Mouse (Mus musculus): ENCODE results near the gene Ncam1.

The Ncam1 gene

DNA sequence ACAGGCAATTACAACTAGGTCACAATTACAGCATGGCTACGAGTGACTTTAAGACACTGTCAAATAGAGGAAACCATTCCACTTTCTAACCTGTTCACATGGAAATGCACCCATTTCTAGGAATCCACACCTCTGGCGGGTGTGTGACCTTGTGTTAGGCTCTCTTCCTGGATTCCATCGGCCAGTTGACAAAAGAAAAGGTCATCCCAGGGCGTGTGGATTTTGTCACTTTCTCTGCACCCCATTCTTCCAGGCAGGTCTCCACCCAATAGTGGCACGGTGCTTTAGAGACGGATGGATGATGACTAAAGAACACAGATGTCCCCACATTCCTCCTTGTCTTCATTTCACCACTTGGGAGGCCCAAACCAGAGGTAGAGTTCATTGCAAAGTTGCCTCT is 47.3 kb downstream of the Ncam1 start:
- DNase-seq: no peak

GRCm38 (mm10) chr9:49746176-49746575 is 52.5 kb downstream of the Ncam1 start:
- peak; percentile 71 for DNase-seq

- peak; percentile 97 for DNase-seq
These were observed 53.0 kb downstream of the Ncam1 start for GRCm38 (mm10) chr9:49745696-49746095.

GRCm38 (mm10) chr9:49744286-49744685 is 54.4 kb downstream of the Ncam1 start:
- peak; percentile 62 for DNase-seq

GRCm38 (mm10) chr9:49739935-49740334 is 58.8 kb downstream of the Ncam1 start:
- no peak for DNase-seq

GRCm38 (mm10) chr9:49738546-49738945 is 60.2 kb downstream of the Ncam1 start:
- DNase-seq: no peak

DNA sequence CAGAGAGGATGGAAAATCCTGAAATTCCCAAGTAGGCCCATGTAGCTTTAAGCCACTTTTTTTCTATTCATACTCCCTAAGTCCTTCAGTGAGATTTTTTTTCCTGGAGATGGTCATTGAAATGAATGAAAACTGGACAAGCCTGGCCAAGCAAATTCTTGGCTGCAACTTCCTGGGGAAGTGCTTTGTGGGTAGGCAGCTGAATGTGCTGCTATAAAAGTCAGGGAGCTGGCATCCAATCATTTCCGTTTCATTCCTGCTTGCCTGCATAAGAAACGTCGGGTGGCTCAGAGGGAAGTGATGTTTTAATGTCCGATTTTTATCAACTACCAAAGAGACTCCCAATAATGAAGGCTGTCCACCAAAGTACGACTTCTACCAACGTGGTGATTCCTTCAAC is 61.6 kb downstream of the Ncam1 start:
- DNase-seq: no peak

GRCm38 (mm10) chr9:49734348-49735007 is 64.2 kb downstream of the Ncam1 start:
- no peak for DNase-seq

DNA sequence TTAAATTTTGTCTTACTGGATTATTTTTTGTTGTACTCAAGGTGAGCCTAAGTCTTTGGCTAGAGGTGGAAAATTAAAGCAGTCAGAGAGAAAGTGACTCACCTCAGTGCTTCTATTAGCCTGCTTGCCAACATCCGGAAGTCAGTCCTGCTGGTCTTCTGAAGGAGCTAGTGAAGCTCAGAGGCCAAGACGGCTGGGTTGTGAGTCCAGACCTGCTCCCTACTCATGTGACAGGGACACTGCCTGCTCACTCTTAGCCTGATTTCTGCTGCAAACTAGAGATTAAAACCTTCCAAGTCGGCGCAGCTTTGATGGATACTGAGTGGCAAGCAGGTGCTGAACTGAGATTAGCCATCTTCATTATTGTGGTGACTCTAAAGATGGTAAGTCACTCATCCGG is 65.0 kb downstream of the Ncam1 start:
- DNase-seq: no peak

GRCm38 (mm10) chr9:49729479-49729878 is 69.2 kb downstream of the Ncam1 start:
- no peak for DNase-seq

- DNase-seq: peak; percentile 61
These were observed 70.5 kb downstream of the Ncam1 start for GRCm38 (mm10) chr9:49728211-49728610.

GRCm38 (mm10) chr9:49722765-49723164 is 76.0 kb downstream of the Ncam1 start:
- peak; percentile 57 for DNase-seq

DNA sequence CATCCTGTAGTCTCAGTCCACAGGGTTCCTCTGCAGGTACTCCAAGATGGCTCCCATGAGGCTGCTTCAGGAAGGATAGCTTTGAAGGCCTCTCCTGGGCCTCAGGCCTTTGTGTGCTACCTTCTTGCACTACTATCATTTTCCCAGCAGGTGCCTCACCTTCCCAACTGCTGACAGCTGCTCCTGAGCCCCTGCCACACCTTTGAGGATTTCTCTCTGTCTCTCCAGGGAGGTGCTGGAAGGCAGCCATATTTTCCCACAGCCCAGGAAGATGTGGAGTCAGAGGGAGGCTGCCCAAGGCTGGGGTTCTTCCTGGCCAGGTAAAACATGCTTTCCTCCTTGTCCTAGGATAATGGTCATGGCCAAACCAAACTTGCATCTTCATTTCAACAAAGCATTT is 83.6 kb downstream of the Ncam1 start:
- no peak for DNase-seq

GRCm38 (mm10) chr9:49714091-49714490 is 84.6 kb downstream of the Ncam1 start:
- DNase-seq: no peak

GRCm38 (mm10) chr9:49707646-49708045 is 91.1 kb downstream of the Ncam1 start:
- DNase-seq: no peak

- no peak for DNase-seq
These were observed 94.3 kb downstream of the Ncam1 start for GRCm38 (mm10) chr9:49704196-49704967.

- DNase-seq: no peak
These were observed 103.4 kb downstream of the Ncam1 start for GRCm38 (mm10) chr9:49695371-49695770.

GRCm38 (mm10) chr9:49692791-49693190 is 105.9 kb downstream of the Ncam1 start:
- DNase-seq: no peak

DNA sequence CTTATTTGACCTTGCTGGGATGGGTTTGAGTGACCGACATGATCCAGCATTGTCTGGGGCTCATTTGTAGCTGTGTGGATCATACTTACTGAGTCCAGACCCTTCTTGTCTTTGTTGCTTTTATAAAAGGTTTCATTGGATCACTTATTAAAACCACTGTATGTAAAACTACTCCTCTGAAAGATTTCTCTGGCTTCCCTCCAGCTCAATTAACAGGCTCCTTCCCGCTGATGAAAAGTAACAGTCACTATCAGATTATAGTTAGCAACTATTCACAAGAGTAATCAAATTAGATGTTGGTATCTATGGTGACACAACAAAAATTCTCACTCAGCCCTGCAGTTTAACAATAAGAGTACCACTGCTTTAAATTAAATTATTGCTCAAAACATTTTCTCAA is 107.4 kb downstream of the Ncam1 start:
- DNase-seq: peak; percentile 73

DNA sequence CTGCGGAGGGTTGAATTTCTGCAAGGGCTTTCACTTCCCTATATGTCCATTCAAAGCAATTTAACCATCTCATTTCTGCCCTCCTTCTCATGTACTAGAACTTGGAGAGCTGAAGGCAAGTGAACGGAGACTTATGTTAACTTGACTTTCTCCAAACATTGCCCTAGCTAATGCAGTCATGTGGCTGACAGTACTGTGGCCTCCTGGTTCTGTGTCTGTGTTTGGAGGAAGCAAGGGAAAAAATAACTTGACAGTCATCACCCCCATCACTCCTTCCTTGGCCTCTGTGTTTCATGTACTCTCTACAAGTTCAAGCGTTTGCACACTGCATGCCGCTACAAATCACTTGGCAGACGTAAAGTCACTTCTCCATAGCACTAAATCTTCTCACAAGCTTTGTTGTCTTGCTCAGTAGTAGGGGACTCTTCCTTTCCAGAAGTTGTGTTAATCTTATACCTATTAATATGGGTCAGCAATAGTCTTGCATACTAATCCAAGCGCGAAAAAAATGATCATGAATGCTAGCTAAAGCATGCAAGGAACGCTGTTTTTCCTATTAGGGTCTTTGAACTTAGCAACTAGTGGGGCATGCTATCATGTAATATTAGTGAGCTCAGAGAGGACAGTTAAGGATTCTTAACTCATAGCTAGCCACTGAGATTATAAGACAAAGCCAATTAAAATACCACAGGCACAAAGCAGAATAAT is 115.0 kb downstream of the Ncam1 start:
- peak; percentile 41 for DNase-seq

- no peak for DNase-seq
These were observed 116.8 kb downstream of the Ncam1 start for GRCm38 (mm10) chr9:49681848-49682469.

- no peak for DNase-seq
These were observed 119.5 kb downstream of the Ncam1 start for GRCm38 (mm10) chr9:49679270-49679669.

GRCm38 (mm10) chr9:49675696-49676465 is 122.8 kb downstream of the Ncam1 start:
- peak; percentile 77 for DNase-seq

Measured in retina, postnatal 1 day (tissue).